17 mouse cellular contexts compared by ENCODE assay signal in genomic region chr5:76048103-76048874, GRCm38 (mm10).
A peak's percentile ranks its signal among the peaks of the same experiment; 100 is the strongest.
DNase-seq lines count a peak whose midpoint lies in the region; ATAC-seq lines count a peak whose summit lies in the region.
"Had no signal": no experiment of that assay in that cellular context is flagged by ENCODE, and none has a peak within 500 bp of the region (broad histone marks: within the 10 kb centered on the region; RNA-seq: fewer than 3 reads in every experiment).

No protein-coding gene starts in this region.

- no peaks in the 10 kb centered on the region for H3K4me1 ChIP-seq in forebrain, embryonic 14.5 days (ENCODE audit: control insufficient read depth, insufficient read depth, low read length)
- H3K4me1 ChIP-seq: heart, embryonic 15.5 days; neural tube, embryonic 12.5 days had no signal

- WGBS in forebrain, embryonic 14.5 days, result 90% methylated on average over 9 of the region's 9 CpGs

- H3K27me3 ChIP-seq in forebrain, embryonic 14.5 days (replicated peaks; ENCODE audit: control insufficient read depth, insufficient read depth, low read length), result no peaks in the 10 kb centered on the region
- H3K27me3 ChIP-seq: heart, embryonic 15.5 days; neural tube, embryonic 12.5 days had no signal

- H3K36me3 ChIP-seq in forebrain, embryonic 14.5 days (ENCODE audit: control insufficient read depth, insufficient read depth, low read length), result no peaks in the 10 kb centered on the region
- H3K36me3 ChIP-seq: heart, embryonic 15.5 days; neural tube, embryonic 12.5 days had no signal

- H3K4me3 ChIP-seq in forebrain, embryonic 14.5 days (ENCODE audit: low read depth, low read length), result no peak overlapping the region
- H3K4me3 ChIP-seq: heart, embryonic 15.5 days; neural tube, embryonic 12.5 days had no signal

- no peak overlapping the region for H3K4me2 ChIP-seq in forebrain, embryonic 14.5 days (ENCODE audit: low read length)
- H3K4me2 ChIP-seq: heart, embryonic 15.5 days; liver, embryonic 11.5 days; lung, embryonic 14.5 days; neural tube, embryonic 12.5 days had no signal

- H3K9ac ChIP-seq in forebrain, embryonic 14.5 days (ENCODE audit: low read length), result no peak overlapping the region
- H3K9ac ChIP-seq: forebrain, postnatal 0 days; heart, embryonic 15.5 days; lung, embryonic 14.5 days; neural tube, embryonic 12.5 days had no signal

- peak; percentile 61 for DNase-seq in heart, adult 11 months
- no peak for DNase-seq in heart, adult 9 months (ENCODE audit: low spot score in 2 of 2)
- DNase-seq in A20 (ENCODE audit: low read depth, low spot score), result peak; percentile 79
- no peak for DNase-seq in forebrain, embryonic 14.5 days (ENCODE audit: low spot score)
- DNase-seq in cerebellum, adult 9-10 months, result no peak
- no peak for DNase-seq in kidney, postnatal 14 days
- DNase-seq: cerebellum, postnatal 10 days; forebrain, postnatal 0 days; kidney, adult 9 months; lung, embryonic 14.5 days; right cerebral cortex, postnatal 14 days; thymus, postnatal 36 days had no signal

- H3K27ac ChIP-seq in forebrain, embryonic 14.5 days (ENCODE audit: low read depth, low read length), result no peak overlapping the region
- H3K27ac ChIP-seq: heart, embryonic 15.5 days; neural tube, embryonic 12.5 days had no signal

- no peaks in the 10 kb centered on the region for H3K9me3 ChIP-seq in forebrain, embryonic 14.5 days (replicated peaks; ENCODE audit: control insufficient read depth, low read length)
- H3K9me3 ChIP-seq: heart, embryonic 15.5 days; neural tube, embryonic 12.5 days had no signal

- peak; percentile 98 for ATAC-seq in granulocyte monocyte progenitor cell, adult 5-6 weeks (replicated peaks; ENCODE audit: poor library complexity, severe bottlenecking)
- peak; percentile 88 for ATAC-seq in megakaryocyte progenitor cell, adult 5-6 weeks (replicated peaks; ENCODE audit: poor library complexity)
- no peak for ATAC-seq in forebrain, embryonic 14.5 days
- ATAC-seq: forebrain, postnatal 0 days had no signal

Comparison
In these comparisons a context has a peak if more than half of its experiments do, and no peak if none do; other contexts are left out.
1. DNase-seq: peak in heart, adult 11 months (single experiment) and A20 (single experiment); none in heart, adult 9 months (0 of 2), forebrain, embryonic 14.5 days (single experiment), cerebellum, adult 9-10 months (single experiment) and kidney, postnatal 14 days (single experiment).